Mouse (Mus musculus): ENCODE measurements around the gene Lifr.

DNA sequence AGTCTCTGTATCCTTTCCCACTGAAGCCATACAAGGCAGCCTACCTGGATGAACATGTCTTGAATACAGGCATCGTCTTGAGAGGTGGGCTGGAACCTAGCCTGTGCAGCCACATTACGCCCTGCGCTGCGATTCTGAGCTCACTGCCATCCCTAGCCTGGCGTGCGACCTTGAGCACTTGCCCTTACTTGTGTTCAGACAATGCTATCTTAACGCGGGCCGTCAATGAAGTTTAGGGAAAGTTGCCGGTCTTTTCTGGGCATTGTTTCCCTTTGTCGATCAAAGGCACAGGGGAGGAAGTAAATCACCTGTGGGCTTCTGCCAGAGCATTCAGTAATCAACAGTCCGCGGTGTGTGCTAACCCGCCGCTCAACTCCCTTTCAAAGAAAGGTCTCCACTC is 8.6 kb upstream of the Lifr start:
- TF ChIP-seq CTCF (IDR thresholded peaks at IDR 0.05; ENCODE audit: low read depth), result no peak
- no peak for TF ChIP-seq EP300 (IDR thresholded peaks at IDR 0.05; ENCODE audit: low read depth)
